Mouse (Mus musculus) heart, postnatal 36 days (tissue): ENCODE measurements around the gene Col11a2. TPM values are rescaled to one million over a fixed set of nuclear protein-coding genes. Genes with fewer than 3 reads are reported as not detected.
A peak's percentile ranks its signal among the peaks of the same experiment; 100 is the strongest.
"Not testable (repeated sequence)": the region's sequence is repeated elsewhere in the genome, so short reads cannot be mapped to it uniquely, and the experiment has no call there.

Source experiments
- DNase-seq, 2 experiments: peaks; one replicate each; pipeline ENCODE4 v3.0.0; 2021 to 2022
- intact Hi-C: fragments of 180-260 bp; cut with DNase I; formaldehyde crosslinking; loops from one replicate; pipeline ENCODE4 v1.15.1; 2025
- total RNA-seq, 2 experiments: library from RNA; stranded (reverse); gene quantifications; 2 replicates each; pipeline ENCODE4 v1.2.3; 2021

Col11a2 gene
- 1 to 10 TPM in 1 of 2 experiments, under 1 TPM in 1; 0.98 to 1.9 TPM for total RNA-seq

- intact Hi-C loops = no loop called here
- DNase-seq = no peak
Measured at GRCm38 (mm10) chr17:34038878-34039561, at the start of gene Col11a2. Gene Col11a2, plus strand, starts transcription at chr17:34039437.

GRCm38 (mm10) chr17:33991788-33992664 lies 47.2 kb upstream of the Col11a2 start:
- DNase-seq = peak; percentile 57 to 64
- intact Hi-C loops = no loop called here

- intact Hi-C loops = loop anchor here (1.0 to 5.0 kb wide), 2 partner anchors 897 to 1275 kb away; no protein-coding TSS in a partner anchor
- no peak for DNase-seq
Measured at GRCm38 (mm10) chr17:33994959-33995358, 44.3 kb upstream of the Col11a2 start.

- no peak for DNase-seq
- intact Hi-C loops = loop anchor here (5.0 kb wide), 1 partner anchor 897 kb away; no protein-coding TSS in a partner anchor
Measured at GRCm38 (mm10) chr17:33995651-33996050, 43.6 kb upstream of the Col11a2 start.

- not testable (repeated sequence) for DNase-seq
- intact Hi-C loops = loop anchor here (5.0 kb wide), 1 partner anchor 895 kb away; no protein-coding TSS in a partner anchor
Measured at GRCm38 (mm10) chr17:33997025-33997424, 42.2 kb upstream of the Col11a2 start.

GRCm38 (mm10) chr17:33998697-33999096 lies 40.5 kb upstream of the Col11a2 start:
- not testable (repeated sequence) for DNase-seq
- intact Hi-C loops = loop anchor here (5.0 kb wide), 1 partner anchor 894 kb away; no protein-coding TSS in a partner anchor

GRCm38 (mm10) chr17:33999341-34000149 lies 39.7 kb upstream of the Col11a2 start:
- peak; percentile 37 to 48 for DNase-seq
- intact Hi-C loops = loop anchor here (5.0 kb wide), 2 partner anchors 893 to 1378 kb away; partner anchors contain the start of gene H2-Q4

- intact Hi-C loops = loop anchor here (5.0 kb wide), 1 partner anchor 1377 kb away; the partner anchor contains the start of gene H2-Q4
- peak; percentile 88 to 90 for DNase-seq
Measured at GRCm38 (mm10) chr17:34000150-34000537, 39.1 kb upstream of the Col11a2 start, which contains the start of gene H2-K1. Gene H2-K1, minus strand, starts transcription at chr17:34000347.

GRCm38 (mm10) chr17:34000796-34001195 lies 38.4 kb upstream of the Col11a2 start:
- not testable (repeated sequence) for DNase-seq
- intact Hi-C loops = loop anchor here (5.0 kb wide), 1 partner anchor 1377 kb away; the partner anchor contains the start of gene H2-Q4

GRCm38 (mm10) chr17:34003426-34003825 lies 35.8 kb upstream of the Col11a2 start:
- intact Hi-C loops = loop anchor here (5.0 kb wide), 1 partner anchor 1374 kb away; the partner anchor contains the start of gene H2-Q4
- DNase-seq = peak in 1 of 2 experiments; percentile 57

- intact Hi-C loops = no loop called here
- DNase-seq = no peak
Measured at GRCm38 (mm10) chr17:34006570-34006969, 32.7 kb upstream of the Col11a2 start.

GRCm38 (mm10) chr17:34010156-34010555 lies 29.1 kb upstream of the Col11a2 start:
- intact Hi-C loops = no loop called here
- no peak for DNase-seq

GRCm38 (mm10) chr17:34013436-34013835 lies 25.8 kb upstream of the Col11a2 start:
- DNase-seq = no peak
- intact Hi-C loops = no loop called here

- intact Hi-C loops = loop anchor here (1.0 kb wide), 1 partner anchor 64 kb away; no protein-coding TSS in a partner anchor
- DNase-seq = no peak
Measured at GRCm38 (mm10) chr17:34021539-34022413, 17.5 kb upstream of the Col11a2 start.

GRCm38 (mm10) chr17:34022414-34022783 lies 16.8 kb upstream of the Col11a2 start:
- intact Hi-C loops = no loop called here
- DNase-seq = no peak

- intact Hi-C loops = no loop called here
- DNase-seq = no peak
Measured at GRCm38 (mm10) chr17:34022987-34023386, 16.2 kb upstream of the Col11a2 start.

- no peak for DNase-seq
- intact Hi-C loops = no loop called here
Measured at GRCm38 (mm10) chr17:34023678-34024077, 15.6 kb upstream of the Col11a2 start.

- intact Hi-C loops = no loop called here
Measured at GRCm38 (mm10) chr17:34024317-34024821, 14.9 kb upstream of the Col11a2 start, which contains the start of gene Ring1. Gene Ring1, minus strand, starts transcription at chr17:34024680.

More at GRCm38 (mm10) chr17:34024317-34024821, 14.9 kb upstream of the Col11a2 start, which contains the start of gene Ring1:
- peak; percentile 88 to 94 for DNase-seq
